Mouse (Mus musculus): ENCODE results near the gene Kcnh6. TPM values are rescaled to one million over a fixed set of nuclear protein-coding genes. Genes with fewer than 3 reads are reported as not detected.
A peak's percentile ranks its signal among the peaks of the same experiment; 100 is the strongest.
"Not testable (repeated sequence)": the region's sequence is repeated elsewhere in the genome, so short reads cannot be mapped to it uniquely, and the experiment has no call there.

Kcnh6 gene
- polyA plus RNA-seq, 1 experiment from 2014 or later = 0.41 TPM

DNA sequence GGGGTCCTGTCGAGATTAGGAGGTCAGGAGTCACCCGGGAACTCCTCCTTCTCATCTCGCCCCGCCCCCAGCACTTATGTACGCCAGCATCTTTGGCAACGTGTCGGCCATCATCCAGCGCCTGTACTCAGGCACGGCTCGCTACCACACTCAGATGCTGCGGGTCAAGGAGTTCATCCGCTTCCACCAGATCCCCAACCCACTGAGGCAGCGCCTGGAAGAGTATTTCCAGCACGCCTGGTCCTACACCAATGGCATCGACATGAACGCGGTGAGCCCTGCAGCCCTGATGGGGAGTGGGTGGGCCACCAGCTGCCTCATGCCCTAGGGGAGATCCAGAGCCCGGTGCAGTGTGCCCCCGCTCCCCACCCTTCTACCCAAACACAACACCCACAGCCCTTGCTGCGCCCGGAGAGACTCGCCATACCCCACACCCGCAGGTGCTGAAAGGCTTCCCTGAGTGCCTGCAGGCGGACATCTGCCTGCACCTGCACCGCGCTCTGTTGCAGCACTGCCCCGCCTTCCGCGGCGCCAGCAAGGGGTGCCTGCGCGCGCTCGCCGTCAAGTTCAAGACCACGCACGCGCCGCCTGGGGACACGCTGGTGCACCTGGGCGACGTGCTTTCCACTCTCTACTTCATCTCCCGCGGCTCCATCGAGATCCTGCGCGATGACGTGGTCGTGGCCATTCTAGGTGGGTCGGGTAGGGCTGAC is 12.3 kb downstream of the Kcnh6 start:
- under 1% methylated on average over 50 of the region's 50 CpGs for WGBS
- Histone ChIP-seq H3K9ac (ENCODE audit: low read length) (peak overlapping the region; percentile 55), H3K36me3 (ENCODE audit: control insufficient read depth, insufficient read depth, low read length) (no peaks in the 10 kb centered on the region), H3K27me3 (ENCODE audit: control insufficient read depth, insufficient read depth, low read length) (peaks cover 7% of the 10 kb centered on the region), H3K4me2 (ENCODE audit: low read depth, low read length, severe bottlenecking) (peak overlapping the region; percentile 85), H3K4me3 (ENCODE audit: low read depth, low read length) (peak overlapping the region; percentile 40), H3K9me3 (ENCODE audit: control insufficient read depth, low read length) (no peaks in the 10 kb centered on the region), H3K27ac (ENCODE audit: low read depth, low read length) (no peak overlapping the region), H3K4me1 (replicated peaks; ENCODE audit: control insufficient read depth, insufficient read depth, low read length) (0 out of 2 replicates have a peak, but pooled peaks cover 2% of the 10 kb centered on the region)
- peak; percentile 57 for DNase-seq (ENCODE audit: low spot score)
- ATAC-seq (replicated peaks; ENCODE audit: low FRiP score) = peak; percentile 51; the same call in 1 of the 2 replicates

- ATAC-seq (replicated peaks; ENCODE audit: low FRiP score) = no peak
- H3K4me1 ChIP-seq (replicated peaks; ENCODE audit: control insufficient read depth, insufficient read depth, low read length) = no peaks in the 10 kb centered on the region
- H3K4me3 ChIP-seq (ENCODE audit: low read depth, low read length) = no peak overlapping the region
- H3K27me3 ChIP-seq (ENCODE audit: control insufficient read depth, insufficient read depth, low read length) = peaks cover 3% of the 10 kb centered on the region; the same call in 1 of the 2 replicates
- DNase-seq (ENCODE audit: low spot score) = no peak
- whole genome bisulfite sequencing = 89% methylated on average over 3 of the region's 3 CpGs
- H3K36me3 ChIP-seq (ENCODE audit: control insufficient read depth, insufficient read depth, low read length) = no peaks in the 10 kb centered on the region
- H3K4me2 ChIP-seq (ENCODE audit: low read depth, low read length, severe bottlenecking) = no peak overlapping the region
- H3K27ac ChIP-seq (ENCODE audit: low read depth, low read length) = no peak overlapping the region
- H3K9ac ChIP-seq (ENCODE audit: low read length) = no peak overlapping the region
- H3K9me3 ChIP-seq (ENCODE audit: control insufficient read depth, low read length) = no peaks in the 10 kb centered on the region
Measured at GRCm38 (mm10) chr11:106025774-106026173, 17.9 kb downstream of the Kcnh6 start.

- no peaks in the 10 kb centered on the region for H3K4me1 ChIP-seq (replicated peaks; ENCODE audit: control insufficient read depth, insufficient read depth, low read length)
- no peak overlapping the region for H3K4me2 ChIP-seq (ENCODE audit: low read depth, low read length, severe bottlenecking)
- ATAC-seq (replicated peaks; ENCODE audit: low FRiP score) (no peak), DNase-seq (ENCODE audit: low spot score) (peak; percentile 69)
- 50% methylated on average over 10 of the region's 11 CpGs for WGBS
- H3K4me3 ChIP-seq (ENCODE audit: low read depth, low read length) = no peak overlapping the region
- H3K9ac ChIP-seq (ENCODE audit: low read length) = no peak overlapping the region
- no peaks in the 10 kb centered on the region; the same call in 1 of the 2 replicates for H3K27me3 ChIP-seq (ENCODE audit: control insufficient read depth, insufficient read depth, low read length)
- no peaks in the 10 kb centered on the region for H3K9me3 ChIP-seq (ENCODE audit: control insufficient read depth, low read length)
- no peak overlapping the region for H3K27ac ChIP-seq (ENCODE audit: low read depth, low read length)
- no peaks in the 10 kb centered on the region for H3K36me3 ChIP-seq (ENCODE audit: control insufficient read depth, insufficient read depth, low read length)
Measured at GRCm38 (mm10) chr11:106026465-106027151, 18.7 kb downstream of the Kcnh6 start.

DNA sequence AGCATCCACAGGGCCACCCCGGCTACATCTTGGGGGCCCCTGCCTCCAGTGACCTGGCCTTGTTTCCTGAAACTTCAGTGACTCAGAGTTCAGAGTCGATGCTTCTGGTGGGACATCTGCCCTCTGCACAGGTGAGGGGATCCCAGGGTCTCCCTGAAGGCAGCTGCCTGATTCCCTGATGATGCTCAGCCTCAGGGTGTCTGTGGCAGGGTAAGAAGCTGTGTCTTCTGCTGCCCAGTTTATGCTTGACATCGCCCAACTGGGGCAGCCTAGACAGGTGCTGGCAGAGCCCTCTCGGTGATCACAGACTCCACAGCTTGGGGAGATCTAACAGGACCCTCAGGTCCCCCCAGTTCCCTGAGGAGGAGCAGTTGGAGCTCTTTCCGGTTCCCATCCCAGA is 19.7 kb downstream of the Kcnh6 start:
- Histone ChIP-seq H3K36me3 (ENCODE audit: control insufficient read depth, insufficient read depth, low read length) (no peaks in the 10 kb centered on the region), H3K4me2 (ENCODE audit: low read depth, low read length, severe bottlenecking) (no peak overlapping the region), H3K4me3 (ENCODE audit: low read depth, low read length) (no peak overlapping the region), H3K4me1 (replicated peaks; ENCODE audit: control insufficient read depth, insufficient read depth, low read length) (no peaks in the 10 kb centered on the region), H3K27me3 (ENCODE audit: control insufficient read depth, insufficient read depth, low read length) (no peaks in the 10 kb centered on the region), H3K9ac (ENCODE audit: low read length) (no peak overlapping the region), H3K27ac (ENCODE audit: low read depth, low read length) (no peak overlapping the region), H3K9me3 (ENCODE audit: control insufficient read depth, low read length) (no peaks in the 10 kb centered on the region)
- DNase-seq (ENCODE audit: low spot score) = no peak
- WGBS = 89% methylated on average over 5 of the region's 5 CpGs
- ATAC-seq (replicated peaks; ENCODE audit: low FRiP score) = no peak

- H3K4me2 ChIP-seq (ENCODE audit: low read depth, low read length, severe bottlenecking); H3K36me3 ChIP-seq (ENCODE audit: control insufficient read depth, insufficient read depth, low read length); H3K27me3 ChIP-seq (ENCODE audit: control insufficient read depth, insufficient read depth, low read length); ATAC-seq (replicated peaks; ENCODE audit: low FRiP score); H3K27ac ChIP-seq (ENCODE audit: low read depth, low read length); DNase-seq (ENCODE audit: low spot score); H3K9ac ChIP-seq (ENCODE audit: low read length); H3K4me1 ChIP-seq (replicated peaks; ENCODE audit: control insufficient read depth, insufficient read depth, low read length); H3K9me3 ChIP-seq (ENCODE audit: control insufficient read depth, low read length): not testable (repeated sequence)
- H3K4me3 ChIP-seq (ENCODE audit: low read depth, low read length) = peak overlapping the region; percentile 22; the same call in 1 of the 2 replicates
- WGBS = 46% methylated on average over 3 of the region's 25 CpGs
Measured at GRCm38 (mm10) chr11:106032074-106032473, 24.1 kb downstream of the Kcnh6 start.

- Histone ChIP-seq H3K36me3 (ENCODE audit: control insufficient read depth, insufficient read depth, low read length) (no peaks in the 10 kb centered on the region), H3K27ac (ENCODE audit: low read depth, low read length) (0 out of 2 replicates have a peak overlapping the region, but pooled peaks have one; percentile 34), H3K9me3 (ENCODE audit: control insufficient read depth, low read length) (no peaks in the 10 kb centered on the region), H3K4me3 (ENCODE audit: low read depth, low read length) (no peak overlapping the region), H3K4me1 (replicated peaks; ENCODE audit: control insufficient read depth, insufficient read depth, low read length) (peaks cover 4% of the 10 kb centered on the region; the same call in 1 of the 2 replicates), H3K27me3 (ENCODE audit: control insufficient read depth, insufficient read depth, low read length) (no peaks in the 10 kb centered on the region), H3K9ac (ENCODE audit: low read length) (peak overlapping the region; percentile 20; the same call in 1 of the 2 replicates), H3K4me2 (ENCODE audit: low read depth, low read length, severe bottlenecking) (peak overlapping the region; percentile 35; the same call in 1 of the 2 replicates)
- 50% methylated on average over 11 of the region's 11 CpGs for WGBS
- DNase-seq (ENCODE audit: low spot score) = no peak
- ATAC-seq (replicated peaks; ENCODE audit: low FRiP score) = no peak
Measured at GRCm38 (mm10) chr11:106033491-106033919, 25.6 kb downstream of the Kcnh6 start.

GRCm38 (mm10) chr11:106034986-106035385 is 27.1 kb downstream of the Kcnh6 start:
- ATAC-seq (replicated peaks; ENCODE audit: low FRiP score) (no peak), DNase-seq (ENCODE audit: low spot score) (no peak)
- no peak overlapping the region for H3K4me2 ChIP-seq (ENCODE audit: low read depth, low read length, severe bottlenecking)
- H3K27me3 ChIP-seq (ENCODE audit: control insufficient read depth, insufficient read depth, low read length) = no peaks in the 10 kb centered on the region
- H3K4me3 ChIP-seq (ENCODE audit: low read depth, low read length) = no peak overlapping the region
- 89% methylated on average over 9 of the region's 9 CpGs for WGBS
- no peaks in the 10 kb centered on the region for H3K9me3 ChIP-seq (ENCODE audit: control insufficient read depth, low read length)
- H3K4me1 ChIP-seq (replicated peaks; ENCODE audit: control insufficient read depth, insufficient read depth, low read length) = peaks cover 4% of the 10 kb centered on the region; the same call in 1 of the 2 replicates
- H3K36me3 ChIP-seq (ENCODE audit: control insufficient read depth, insufficient read depth, low read length) = no peaks in the 10 kb centered on the region
- no peak overlapping the region for H3K9ac ChIP-seq (ENCODE audit: low read length)
- no peak overlapping the region for H3K27ac ChIP-seq (ENCODE audit: low read depth, low read length)

DNA sequence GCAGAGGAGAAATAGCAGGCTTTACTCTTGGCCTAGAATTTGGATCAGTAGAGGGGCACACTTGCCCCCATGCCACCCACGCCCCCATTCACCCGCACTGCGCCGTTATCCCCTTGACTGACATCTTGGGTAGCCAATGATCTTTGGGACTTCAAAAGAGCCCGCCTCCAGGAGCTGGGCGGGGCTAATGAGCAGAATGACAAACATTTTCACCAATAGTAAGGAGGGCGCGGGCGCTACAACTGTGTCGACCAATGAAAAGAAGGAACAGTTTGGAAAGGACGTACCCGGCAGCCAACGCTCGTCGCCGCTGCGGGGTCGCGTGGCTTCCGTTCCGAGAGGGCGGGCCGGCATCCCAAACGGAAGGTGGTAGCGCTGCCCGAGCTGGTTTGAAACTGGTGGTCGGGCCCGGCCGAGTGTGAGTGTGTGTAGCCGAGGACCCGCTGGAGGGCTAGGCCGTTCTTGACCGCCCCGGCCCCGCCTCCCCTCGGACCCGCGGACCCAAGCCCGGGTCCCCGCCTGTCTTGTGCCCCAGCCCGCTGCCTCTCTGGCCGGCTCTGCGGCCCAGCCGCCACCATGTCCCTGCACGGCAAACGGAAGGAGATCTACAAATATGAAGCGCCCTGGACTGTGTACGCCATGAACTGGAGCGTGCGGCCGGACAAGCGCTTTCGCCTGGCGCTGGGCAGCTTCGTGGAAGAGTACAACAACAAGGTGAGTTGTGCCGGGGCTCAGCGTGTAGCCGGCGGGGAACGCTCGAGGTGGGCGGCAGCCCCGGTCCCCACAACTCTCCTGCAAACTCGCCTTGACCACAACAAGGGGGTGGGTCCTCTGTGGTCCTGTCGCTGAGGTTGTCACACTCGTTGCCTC is 28.9 kb downstream of the Kcnh6 start, which contains the start of gene Dcaf7:
TSS of gene Dcaf7 (plus strand) at position 325 of the 870 bp plus-strand sequence.
- ATAC-seq (replicated peaks; ENCODE audit: low FRiP score) (peak; percentile 99), DNase-seq (ENCODE audit: low spot score) (peak; percentile 98)
- no peaks in the 10 kb centered on the region for H3K27me3 ChIP-seq (ENCODE audit: control insufficient read depth, insufficient read depth, low read length)
- H3K4me2 ChIP-seq (ENCODE audit: low read depth, low read length, severe bottlenecking) = peak within 1 kb of the TSS; percentile 80
- H3K27ac ChIP-seq (ENCODE audit: low read depth, low read length) = peak within 1 kb of the TSS; percentile 69; the same call in 1 of the 2 replicates
- WGBS = under 1% methylated on average over 66 of the region's 66 CpGs
- H3K9me3 ChIP-seq (ENCODE audit: control insufficient read depth, low read length) = no peaks in the 10 kb centered on the region
- no peaks in the 10 kb centered on the region for H3K36me3 ChIP-seq (ENCODE audit: control insufficient read depth, insufficient read depth, low read length)
- H3K9ac ChIP-seq (ENCODE audit: low read length) = peak within 1 kb of the TSS; percentile 79
- H3K4me3 ChIP-seq (ENCODE audit: low read depth, low read length) = peak within 1 kb of the TSS; percentile 98
- H3K4me1 ChIP-seq (replicated peaks; ENCODE audit: control insufficient read depth, insufficient read depth, low read length) = peaks cover 4% of the 10 kb centered on the region; the same call in 1 of the 2 replicates
